Mouse (Mus musculus): Measurements from ENCODE around the gene St3gal5. TPM values are rescaled to one million over a fixed set of nuclear protein-coding genes. Genes with fewer than 3 reads are reported as not detected.
A peak's percentile ranks its signal among the peaks of the same experiment; 100 is the strongest.

The St3gal5 gene
- total RNA-seq, 1 experiment from 2014 or later: 33.8 TPM

- ATAC-seq (replicated peaks; ENCODE audit: low read depth, poor library complexity, severe bottlenecking): no peak
These were observed 62.5 kb downstream of the St3gal5 start for GRCm38 (mm10) chr6:72159861-72160395.

- no peak for ATAC-seq (replicated peaks; ENCODE audit: low read depth, poor library complexity, severe bottlenecking)
These were observed 63.6 kb downstream of the St3gal5 start for GRCm38 (mm10) chr6:72160991-72161390.

- ATAC-seq (replicated peaks; ENCODE audit: low read depth, poor library complexity, severe bottlenecking): 0 out of 2 replicates have a peak, but pooled peaks have one; percentile 15
These were observed 64.4 kb downstream of the St3gal5 start for GRCm38 (mm10) chr6:72161751-72162150.

GRCm38 (mm10) chr6:72162155-72162890 lies 64.9 kb downstream of the St3gal5 start:
- ATAC-seq (replicated peaks; ENCODE audit: low read depth, poor library complexity, severe bottlenecking): peak; percentile 41

GRCm38 (mm10) chr6:72164321-72165275 lies 67.2 kb downstream of the St3gal5 start:
- peak; percentile 87 for ATAC-seq (replicated peaks; ENCODE audit: low read depth, poor library complexity, severe bottlenecking)

GRCm38 (mm10) chr6:72165907-72166306 lies 68.5 kb downstream of the St3gal5 start:
- no peak for ATAC-seq (replicated peaks; ENCODE audit: low read depth, poor library complexity, severe bottlenecking)

GRCm38 (mm10) chr6:72171391-72171790 lies 74.0 kb downstream of the St3gal5 start:
- no peak for ATAC-seq (replicated peaks; ENCODE audit: low read depth, poor library complexity, severe bottlenecking)

- ATAC-seq (replicated peaks; ENCODE audit: low read depth, poor library complexity, severe bottlenecking): no peak; the same call in 1 of the 2 replicates
These were observed 76.0 kb downstream of the St3gal5 start for GRCm38 (mm10) chr6:72173350-72173749.

- no peak for ATAC-seq (replicated peaks; ENCODE audit: low read depth, poor library complexity, severe bottlenecking)
These were observed 78.0 kb downstream of the St3gal5 start for GRCm38 (mm10) chr6:72175419-72175818.

- no peak for ATAC-seq (replicated peaks; ENCODE audit: low read depth, poor library complexity, severe bottlenecking)
These were observed 78.6 kb downstream of the St3gal5 start for GRCm38 (mm10) chr6:72176004-72176403.

GRCm38 (mm10) chr6:72177417-72177816 lies 80.0 kb downstream of the St3gal5 start:
- no peak for ATAC-seq (replicated peaks; ENCODE audit: low read depth, poor library complexity, severe bottlenecking)

- no peak for ATAC-seq (replicated peaks; ENCODE audit: low read depth, poor library complexity, severe bottlenecking)
These were observed 81.6 kb downstream of the St3gal5 start for GRCm38 (mm10) chr6:72179006-72179405.

- ATAC-seq (replicated peaks; ENCODE audit: low read depth, poor library complexity, severe bottlenecking): no peak
These were observed 82.4 kb downstream of the St3gal5 start for GRCm38 (mm10) chr6:72179562-72180502.

- ATAC-seq (replicated peaks; ENCODE audit: low read depth, poor library complexity, severe bottlenecking): no peak
These were observed 87.2 kb downstream of the St3gal5 start for GRCm38 (mm10) chr6:72184576-72184975.

GRCm38 (mm10) chr6:72185893-72186490 lies 88.6 kb downstream of the St3gal5 start:
- peak; percentile 61 for ATAC-seq (replicated peaks; ENCODE audit: low read depth, poor library complexity, severe bottlenecking)

- no peak for ATAC-seq (replicated peaks; ENCODE audit: low read depth, poor library complexity, severe bottlenecking)
These were observed 89.4 kb downstream of the St3gal5 start for GRCm38 (mm10) chr6:72186809-72187208.

GRCm38 (mm10) chr6:72189061-72189863 lies 91.9 kb downstream of the St3gal5 start:
- ATAC-seq (replicated peaks; ENCODE audit: low read depth, poor library complexity, severe bottlenecking): no peak

GRCm38 (mm10) chr6:72190120-72190519 lies 92.7 kb downstream of the St3gal5 start:
- peak; percentile 67 for ATAC-seq (replicated peaks; ENCODE audit: low read depth, poor library complexity, severe bottlenecking)

Measured in common myeloid progenitor, adult 5-6 weeks (primary cell).